Mouse (Mus musculus) liver, adult 10 weeks (tissue): ENCODE measurements around the gene 4933414I15Rik. TPM values are rescaled to one million over a fixed set of nuclear protein-coding genes. Genes with fewer than 3 reads are reported as not detected.

Experiments used
- polyA plus RNA-seq: library from polyadenylated mRNA; stranded (reverse); fragments of 350-450 nt; fragmentation: Illumina TruSeq; extraction: RNeasy Lipid Tissue Mini Kit (QIAGEN cat#74804); gene quantifications from one replicate; pipeline ENCODE4 v1.2.3, GENCODE M21; 2014; ENCODE audit warnings: low read depth, low replicate concordance

4933414I15Rik gene
- not detected for polyA plus RNA-seq

GRCm38 (mm10) chr11:50943506-50943905, at the start of gene 4933414I15Rik:
TSS of gene 4933414I15Rik (minus strand) at chr11:50943765.

GRCm38 (mm10) chr11:50981667-50982066, 38.1 kb upstream of the 4933414I15Rik start, which contains the start of gene Olfr1377:
TSS of gene Olfr1377 (plus strand) at chr11:50981967.

GRCm38 (mm10) chr11:50966230-50966629, 22.7 kb upstream of the 4933414I15Rik start, which contains the start of gene Olfr1378:
TSS of gene Olfr1378 (plus strand) at chr11:50966530.

GRCm38 (mm10) chr11:50953665-50954064, 10.1 kb upstream of the 4933414I15Rik start, which contains the start of gene Prop1:
TSS of gene Prop1 (minus strand) at chr11:50953765.

GRCm38 (mm10) chr11:50931451-50931866, 12.1 kb downstream of the 4933414I15Rik start, which contains the start of gene Zfp354b:
TSS of gene Zfp354b (minus strand) at chr11:50931633.

DNA sequence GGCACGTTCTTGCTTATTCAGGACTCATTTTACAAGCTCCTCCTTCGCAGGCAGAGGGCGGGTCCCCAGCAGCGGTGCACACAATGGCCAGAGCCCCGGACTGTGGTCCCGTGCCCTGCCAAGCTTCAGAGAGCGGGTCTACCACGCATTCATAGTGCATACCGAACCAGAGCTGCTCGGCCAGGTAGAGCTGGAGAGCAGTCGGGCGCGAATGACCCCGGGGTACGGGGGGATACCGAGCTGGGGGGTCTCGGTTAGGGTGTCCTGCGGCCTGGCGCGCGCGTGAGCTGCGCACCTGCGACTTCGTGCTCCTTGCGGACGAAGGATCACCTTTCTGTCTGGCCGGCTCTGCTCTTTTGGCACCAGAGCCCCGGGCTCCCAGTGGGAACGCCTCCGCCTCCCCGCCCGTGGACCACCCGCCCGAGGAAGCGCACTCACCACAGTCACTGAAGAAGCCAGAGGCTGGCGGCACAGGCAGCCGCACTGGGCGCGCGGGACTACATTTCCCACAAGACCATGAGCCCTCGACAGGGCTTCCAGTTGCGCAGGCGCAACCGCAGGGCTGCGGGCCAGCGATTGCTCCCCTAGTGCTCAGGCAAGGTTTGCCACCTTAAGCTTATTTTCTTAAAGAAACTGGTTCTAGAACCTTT, 27.8 kb downstream of the 4933414I15Rik start, which contains the start of gene Zfp2:
Gene Zfp2 (minus strand): TSS at position 495 of the 650 bp plus-strand sequence.

Other genes starting within 250 kb of the 4933414I15Rik start
- 0.72 TPM for gene Zfp354c, start 116.0 kb downstream of the 4933414I15Rik start, polyA plus RNA-seq
- 0.50 TPM for gene Zfp879, start 102.2 kb downstream of the 4933414I15Rik start, polyA plus RNA-seq
- gene Grm6, start 93.1 kb downstream of the 4933414I15Rik start, polyA plus RNA-seq = not detected
- 1.6 TPM for gene Zfp454, start 56.1 kb downstream of the 4933414I15Rik start, polyA plus RNA-seq
- gene Zfp2, start 27.6 kb downstream of the 4933414I15Rik start, polyA plus RNA-seq = 10.5 TPM
- gene Zfp354b, start 12.1 kb downstream of the 4933414I15Rik start, polyA plus RNA-seq = 4.4 TPM
- not detected for gene Prop1, start 10.0 kb upstream of the 4933414I15Rik start, polyA plus RNA-seq
- gene Olfr1378, start 22.8 kb upstream of the 4933414I15Rik start, polyA plus RNA-seq = not detected
- gene Olfr1377, start 38.2 kb upstream of the 4933414I15Rik start, polyA plus RNA-seq = not detected
- not detected for gene Olfr51, start 59.8 kb upstream of the 4933414I15Rik start, polyA plus RNA-seq
- not detected for gene Olfr54, start 70.5 kb upstream of the 4933414I15Rik start, polyA plus RNA-seq
- gene Olfr1375, start 104.3 kb upstream of the 4933414I15Rik start, polyA plus RNA-seq = not detected
- gene Zfp354a, start 115.5 kb upstream of the 4933414I15Rik start, polyA plus RNA-seq = 10.1 TPM